Mouse (Mus musculus) activated CD4-positive, CD25-positive, alpha-beta regulatory T cell, adult 9 weeks (primary cell): ENCODE measurements around the gene Btbd35f12. TPM values are rescaled to one million over a fixed set of nuclear protein-coding genes. Genes with fewer than 3 reads are reported as not detected.

Source experiments
- polyA plus RNA-seq: library from polyadenylated mRNA; unstranded; fragments of 100-300 nt; shearing (Covaris generic); gene quantifications from one replicate; pipeline ENCODE4 v1.2.1, GENCODE M21; 2017

Gene Btbd35f12
- polyA plus RNA-seq, result not detected

GRCm38 (mm10) chrX:33313079-33313478, at the start of gene Btbd35f12:
TSS of gene Btbd35f12 (plus strand) at chrX:33313379.

Other genes with a start within 250 kb of the Btbd35f12 start
- not detected for gene Spin2-ps6, start 78.5 kb upstream of the Btbd35f12 start, polyA plus RNA-seq